8 mouse cellular contexts compared by ENCODE assay signal in the genomic region with DNA sequence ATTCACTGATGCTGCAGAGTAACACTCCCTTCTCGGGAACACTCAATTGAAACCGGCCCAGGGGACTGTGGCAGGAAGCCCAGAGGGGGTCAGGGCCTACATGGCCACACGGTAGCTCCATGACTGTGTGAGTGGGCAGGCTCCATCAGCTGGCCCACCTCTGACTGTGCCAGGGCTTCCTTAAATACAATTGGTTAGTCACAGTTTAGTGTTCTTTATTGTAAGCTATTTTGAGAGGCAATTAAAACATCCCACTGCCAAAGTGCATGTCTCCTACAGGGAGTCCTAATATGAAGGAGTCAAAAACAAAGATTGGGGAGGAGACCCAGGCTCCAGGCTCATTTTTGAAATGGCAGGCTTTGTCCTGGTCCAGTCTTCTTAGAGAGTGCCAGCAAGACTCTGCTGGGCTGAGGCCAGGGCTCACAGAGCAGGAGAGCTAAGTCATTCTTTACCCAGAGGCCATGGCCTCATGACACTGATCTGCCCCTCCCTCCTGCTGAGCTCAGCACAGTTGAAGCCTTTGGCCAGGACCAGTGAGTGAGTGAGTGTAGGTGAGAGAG.
A peak's percentile ranks its signal among the peaks of the same experiment; 100 is the strongest.
DNase-seq lines count a peak whose midpoint lies in the region; ATAC-seq and TF ChIP-seq lines count a peak whose summit lies in the region.

No protein-coding gene starts in this region.

- H3K36me3 ChIP-seq in neural tube, embryonic 15.5 days = no peaks in the 10 kb centered on the region

- TF ChIP-seq CTCF in cerebellum, adult 2 months (IDR thresholded peaks at IDR 0.05; ENCODE audit: borderline replicate concordance, insufficient read depth, low read depth, low read length) = no peak
- no peak for TF ChIP-seq CTCF in bone marrow, adult 2 months (IDR thresholded peaks at IDR 0.05; ENCODE audit: control insufficient read depth, insufficient read depth, low read length)

- peak; percentile 74 for ATAC-seq in neural tube, embryonic 15.5 days (ENCODE audit: low FRiP score)

- H3K27ac ChIP-seq in cerebellum, adult 2 months (ENCODE audit: insufficient read depth, low read length) = no peak overlapping the region
- peak overlapping the region; percentile 9; the same call in 1 of the 2 replicates for H3K27ac ChIP-seq in bone marrow, adult 2 months (ENCODE audit: control insufficient read depth, insufficient read depth, low read depth, low read length, poor library complexity)
- H3K27ac ChIP-seq in neural tube, embryonic 15.5 days (replicated peaks) = peak overlapping the region; percentile 58

- H3K4me1 ChIP-seq in cerebellum, adult 2 months (ENCODE audit: control insufficient read depth, insufficient read depth, low read length) = peaks cover 35% of the 10 kb centered on the region
- H3K4me1 ChIP-seq in bone marrow, adult 2 months (ENCODE audit: control insufficient read depth, insufficient read depth, low read length) = no peaks in the 10 kb centered on the region
- H3K4me1 ChIP-seq in neural tube, embryonic 15.5 days = peaks cover 36% of the 10 kb centered on the region

- no peak for TF ChIP-seq POLR2A in cerebellum, adult 2 months (IDR thresholded peaks at IDR 0.05; ENCODE audit: borderline replicate concordance, insufficient read depth, low read length)
- TF ChIP-seq POLR2A in bone marrow, adult 2 months (IDR thresholded peaks at IDR 0.05; ENCODE audit: borderline replicate concordance, control insufficient read depth, low read depth, low read length) = no peak

- WGBS in cerebellum, adult 2 months = 51% methylated on average over 3 of the region's 3 CpGs
- WGBS in bone marrow, adult 2 months = 80% methylated on average over 3 of the region's 3 CpGs
- 10% methylated on average over 3 of the region's 3 CpGs for WGBS in neural tube, embryonic 15.5 days

- no peaks in the 10 kb centered on the region for H3K27me3 ChIP-seq in cerebellum, adult 2 months (ENCODE audit: control insufficient read depth, insufficient read depth, low read length)
- no peaks in the 10 kb centered on the region for H3K27me3 ChIP-seq in neural tube, embryonic 15.5 days (replicated peaks)

- H3K4me3 ChIP-seq in cerebellum, adult 2 months (replicated peaks; ENCODE audit: insufficient read depth, low read depth, low read length) = no peak overlapping the region
- H3K4me3 ChIP-seq in bone marrow, adult 2 months (replicated peaks; ENCODE audit: control insufficient read depth, low read depth, low read length) = no peak overlapping the region
- no peak overlapping the region for H3K4me3 ChIP-seq in neural tube, embryonic 15.5 days (replicated peaks)

- H3K9me3 ChIP-seq in neural tube, embryonic 15.5 days (replicated peaks) = no peaks in the 10 kb centered on the region

- DNase-seq in cerebellum, adult 2 months = peak; percentile 20 to 27
- no peak for DNase-seq in cerebellum, adult 11 months
- peak; percentile 32 to 40 for DNase-seq in frontal cortex, postnatal 10 days (ENCODE audit: low spot score in 2 of 2)
- peak; percentile 91 for DNase-seq in kidney, adult 9 months
- DNase-seq in liver = peak; percentile 72
- DNase-seq in thymus, postnatal 0 days (ENCODE audit: low spot score) = no peak

- no peak overlapping the region for H3K9ac ChIP-seq in neural tube, embryonic 15.5 days (replicated peaks)

- H3K4me2 ChIP-seq in neural tube, embryonic 15.5 days = no peak overlapping the region

Comparison
In these comparisons a context has a peak if more than half of its experiments do, and no peak if none do; other contexts are left out.
1. DNase-seq: peak in cerebellum, adult 2 months (2 of 2), frontal cortex, postnatal 10 days (2 of 2), kidney, adult 9 months (single experiment) and liver (single experiment); none in cerebellum, adult 11 months (single experiment) and thymus, postnatal 0 days (single experiment).